Mouse (Mus musculus): ENCODE measurements at regions not wholly inside any gene's neighbourhood (a gene's known extent, or its start where the extent isn't known, plus 50 kb on each side); places are given as distances from the start of the nearest gene placed in this dataset.

DNA sequence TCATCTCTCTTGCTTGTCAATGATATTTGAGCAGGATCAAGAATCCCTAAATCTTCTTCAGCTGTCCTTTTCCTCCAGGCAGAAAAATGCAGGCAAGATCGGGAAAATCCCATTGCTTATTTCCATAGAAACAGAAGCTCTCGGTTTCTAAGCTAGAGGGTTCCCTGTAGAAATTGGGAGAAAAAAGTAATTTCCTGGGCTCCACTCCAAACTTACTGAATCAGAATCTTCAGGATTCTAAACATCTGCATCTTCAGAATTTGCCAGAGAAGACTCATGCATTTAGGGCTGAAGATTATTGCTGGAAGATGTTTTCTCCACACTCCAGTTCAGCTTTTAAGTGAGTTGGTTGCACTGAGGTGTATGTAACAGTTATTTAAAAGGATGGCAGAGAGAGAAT is 187.6 kb upstream of the Hs3st4 start:
- H3K4me2 ChIP-seq = no peak overlapping the region
- no peak overlapping the region for H3K27ac ChIP-seq (ENCODE audit: low read depth, low read length)
- no peak overlapping the region for H3K9ac ChIP-seq (ENCODE audit: low read length)
- WGBS = 89% methylated on average over 2 of the region's 2 CpGs
- ATAC-seq (ENCODE audit: low FRiP score) (no peak), DNase-seq (ENCODE audit: low spot score, missing footprints) (no peak)
- H3K9me3 ChIP-seq (ENCODE audit: control insufficient read depth, low read length) = no peaks in the 10 kb centered on the region
- H3K27me3 ChIP-seq (ENCODE audit: control insufficient read depth, insufficient read depth, low read length) = no peaks in the 10 kb centered on the region
- H3K4me1 ChIP-seq (ENCODE audit: control insufficient read depth, insufficient read depth, low read length) = no peaks in the 10 kb centered on the region
- no peaks in the 10 kb centered on the region for H3K36me3 ChIP-seq (ENCODE audit: control insufficient read depth, insufficient read depth, low read length)
- H3K4me3 ChIP-seq (ENCODE audit: low read depth, low read length) = no peak overlapping the region

DNA sequence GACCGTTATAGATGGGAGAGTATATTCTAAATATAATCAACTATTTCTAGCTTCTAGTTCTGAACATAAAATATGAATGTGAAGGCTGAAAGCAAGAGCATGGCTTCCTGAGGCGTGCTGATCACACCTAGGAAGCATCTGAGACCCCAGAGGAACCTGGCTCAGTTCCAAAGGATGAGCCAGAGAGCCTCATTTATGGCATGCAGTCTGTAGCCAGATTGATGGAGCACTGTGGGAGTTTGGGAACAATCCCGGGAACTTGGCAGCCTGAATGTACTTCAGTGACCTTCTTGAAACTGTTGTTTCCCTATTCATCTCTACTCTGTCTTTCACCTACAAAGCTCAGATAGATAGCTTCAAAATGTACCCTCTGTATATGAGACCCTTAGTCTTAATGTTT is 186.6 kb upstream of the Hs3st4 start:
- no peaks in the 10 kb centered on the region for H3K36me3 ChIP-seq (ENCODE audit: control insufficient read depth, insufficient read depth, low read length)
- no peaks in the 10 kb centered on the region for H3K4me1 ChIP-seq (ENCODE audit: control insufficient read depth, insufficient read depth, low read length)
- DNase-seq (ENCODE audit: low spot score, missing footprints) = no peak
- 81% methylated on average over 3 of the region's 3 CpGs for WGBS
- H3K4me3 ChIP-seq (ENCODE audit: low read depth, low read length) = no peak overlapping the region
- no peaks in the 10 kb centered on the region for H3K27me3 ChIP-seq (ENCODE audit: control insufficient read depth, insufficient read depth, low read length)
- no peak overlapping the region for H3K4me2 ChIP-seq
- H3K27ac ChIP-seq (ENCODE audit: low read depth, low read length) = no peak overlapping the region
- H3K9me3 ChIP-seq (ENCODE audit: control insufficient read depth, low read length) = no peaks in the 10 kb centered on the region
- ATAC-seq (ENCODE audit: low FRiP score) = no peak
- no peak overlapping the region for H3K9ac ChIP-seq (ENCODE audit: low read length)

DNA sequence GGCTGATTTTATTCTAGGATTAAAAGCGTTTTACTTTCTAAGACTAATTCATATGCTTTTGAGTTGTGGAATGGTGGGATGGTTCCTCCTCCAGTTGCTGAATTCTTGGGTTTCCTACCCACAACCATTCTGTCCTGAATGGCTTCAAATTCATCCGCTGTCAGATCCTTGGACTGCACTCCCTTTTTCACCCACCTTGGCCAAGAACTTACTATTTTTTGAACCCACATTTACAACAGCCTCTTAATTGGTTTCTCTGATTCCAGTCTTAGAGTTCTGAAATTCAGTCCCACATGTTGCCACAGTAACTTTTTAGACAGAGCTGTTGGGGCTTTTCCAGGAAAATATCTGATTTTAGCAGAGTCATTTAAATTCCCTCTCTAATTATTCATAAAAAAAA is 177.0 kb upstream of the Hs3st4 start:
- Histone ChIP-seq H3K36me3 (ENCODE audit: control insufficient read depth, insufficient read depth, low read length) (no peaks in the 10 kb centered on the region), H3K9ac (ENCODE audit: low read length) (no peak overlapping the region), H3K4me3 (ENCODE audit: low read depth, low read length) (no peak overlapping the region), H3K9me3 (ENCODE audit: control insufficient read depth, low read length) (no peaks in the 10 kb centered on the region), H3K27ac (ENCODE audit: low read depth, low read length) (no peak overlapping the region), H3K4me2 (no peak overlapping the region), H3K4me1 (ENCODE audit: control insufficient read depth, insufficient read depth, low read length) (no peaks in the 10 kb centered on the region), H3K27me3 (ENCODE audit: control insufficient read depth, insufficient read depth, low read length) (no peaks in the 10 kb centered on the region)
- WGBS = 87% methylated on average over 2 of the region's 2 CpGs
- no peak for ATAC-seq (ENCODE audit: low FRiP score)
- DNase-seq (ENCODE audit: low spot score, missing footprints) = no peak

DNA sequence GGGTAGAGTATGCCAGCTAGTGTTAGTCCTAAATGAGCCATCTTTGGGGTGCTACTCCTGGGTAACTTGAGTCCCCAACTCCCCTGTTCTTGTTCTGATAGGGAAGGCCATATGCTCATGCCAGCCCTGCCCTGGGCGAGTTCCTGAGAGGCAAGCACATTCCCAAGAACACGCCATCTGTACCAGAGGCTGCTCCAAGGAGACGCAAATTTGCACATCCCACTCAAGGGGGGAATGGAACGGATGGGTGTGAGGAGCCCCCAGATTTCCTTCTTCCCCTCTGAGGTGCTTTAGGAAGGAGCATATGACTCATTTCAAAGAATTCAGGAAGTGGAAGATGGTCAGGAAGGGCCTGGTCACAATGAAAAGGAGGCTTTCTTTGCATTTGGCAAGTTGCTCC is 158.7 kb upstream of the Hs3st4 start:
- no peak for ATAC-seq (ENCODE audit: low FRiP score)
- 73% methylated on average over 4 of the region's 4 CpGs for WGBS
- DNase-seq (ENCODE audit: low spot score, missing footprints) = no peak

DNA sequence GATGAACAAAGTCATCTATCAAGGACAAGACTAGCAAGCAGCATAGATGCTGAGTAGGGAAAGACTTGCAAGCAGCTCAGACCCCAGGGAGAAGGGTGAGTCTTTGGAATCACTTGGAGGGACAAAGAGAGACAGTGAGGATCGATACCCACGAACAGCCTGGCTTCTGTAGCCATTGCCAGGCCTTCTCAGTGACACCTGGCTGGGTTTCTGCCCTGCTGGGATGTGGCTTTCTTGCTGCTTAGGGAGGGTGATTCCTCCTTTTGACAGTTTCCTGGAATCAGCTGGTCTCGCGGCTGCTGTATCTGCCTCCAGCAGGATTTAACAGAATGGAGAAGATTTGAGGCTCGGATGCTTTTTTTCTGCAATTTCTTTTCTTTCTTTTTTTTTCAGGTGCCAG is 156.3 kb upstream of the Hs3st4 start:
- Histone ChIP-seq H3K9ac (ENCODE audit: low read length) (no peak overlapping the region), H3K36me3 (ENCODE audit: control insufficient read depth, insufficient read depth, low read length) (no peaks in the 10 kb centered on the region), H3K4me3 (ENCODE audit: low read depth, low read length) (no peak overlapping the region), H3K4me1 (ENCODE audit: control insufficient read depth, insufficient read depth, low read length) (no peaks in the 10 kb centered on the region), H3K4me2 (no peak overlapping the region), H3K27ac (ENCODE audit: low read depth, low read length) (no peak overlapping the region), H3K27me3 (ENCODE audit: control insufficient read depth, insufficient read depth, low read length) (no peaks in the 10 kb centered on the region), H3K9me3 (ENCODE audit: control insufficient read depth, low read length) (no peaks in the 10 kb centered on the region)
- DNase-seq (ENCODE audit: low spot score, missing footprints) = no peak
- 84% methylated on average over 5 of the region's 5 CpGs for WGBS
- ATAC-seq (ENCODE audit: low FRiP score) = no peak

More for the DNA sequence above, 158.7 kb upstream of the Hs3st4 start:
- Histone ChIP-seq H3K27me3 (ENCODE audit: control insufficient read depth, insufficient read depth, low read length) (no peaks in the 10 kb centered on the region), H3K4me2 (no peak overlapping the region), H3K4me1 (ENCODE audit: control insufficient read depth, insufficient read depth, low read length) (no peaks in the 10 kb centered on the region), H3K27ac (ENCODE audit: low read depth, low read length) (no peak overlapping the region), H3K36me3 (ENCODE audit: control insufficient read depth, insufficient read depth, low read length) (no peaks in the 10 kb centered on the region), H3K9me3 (ENCODE audit: control insufficient read depth, low read length) (no peaks in the 10 kb centered on the region), H3K9ac (ENCODE audit: low read length) (no peak overlapping the region), H3K4me3 (ENCODE audit: low read depth, low read length) (no peak overlapping the region)

DNA sequence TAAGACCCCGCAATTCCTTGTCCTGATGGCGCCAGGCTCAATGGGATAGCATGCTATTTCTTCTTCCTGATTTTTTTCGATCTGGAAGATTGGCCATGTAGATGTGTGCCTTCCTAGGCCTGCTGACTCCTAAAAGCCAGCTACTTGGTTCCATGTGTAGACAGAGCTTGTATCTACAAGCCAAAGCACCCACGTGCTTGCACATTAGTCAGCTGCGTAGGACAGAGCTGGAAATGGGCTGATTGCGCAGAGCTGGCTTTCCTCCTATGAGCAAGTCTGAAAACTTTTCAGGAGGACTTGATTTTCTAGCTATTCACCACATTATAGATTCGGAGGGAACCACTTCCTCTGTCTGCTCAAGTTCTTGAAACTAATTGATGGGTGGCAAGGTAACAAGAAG is 140.1 kb upstream of the Hs3st4 start:
- H3K4me3 ChIP-seq (ENCODE audit: low read depth, low read length) = no peak overlapping the region
- DNase-seq (ENCODE audit: low spot score, missing footprints) (no peak), ATAC-seq (ENCODE audit: low FRiP score) (no peak)
- 91% methylated on average over 7 of the region's 7 CpGs for WGBS
- no peaks in the 10 kb centered on the region for H3K27me3 ChIP-seq (ENCODE audit: control insufficient read depth, insufficient read depth, low read length)
- no peak overlapping the region for H3K27ac ChIP-seq (ENCODE audit: low read depth, low read length)
- no peak overlapping the region for H3K4me2 ChIP-seq
- no peaks in the 10 kb centered on the region for H3K36me3 ChIP-seq (ENCODE audit: control insufficient read depth, insufficient read depth, low read length)
- H3K9ac ChIP-seq (ENCODE audit: low read length) = no peak overlapping the region
- H3K4me1 ChIP-seq (ENCODE audit: control insufficient read depth, insufficient read depth, low read length) = no peaks in the 10 kb centered on the region
- H3K9me3 ChIP-seq (ENCODE audit: control insufficient read depth, low read length) = no peaks in the 10 kb centered on the region

DNA sequence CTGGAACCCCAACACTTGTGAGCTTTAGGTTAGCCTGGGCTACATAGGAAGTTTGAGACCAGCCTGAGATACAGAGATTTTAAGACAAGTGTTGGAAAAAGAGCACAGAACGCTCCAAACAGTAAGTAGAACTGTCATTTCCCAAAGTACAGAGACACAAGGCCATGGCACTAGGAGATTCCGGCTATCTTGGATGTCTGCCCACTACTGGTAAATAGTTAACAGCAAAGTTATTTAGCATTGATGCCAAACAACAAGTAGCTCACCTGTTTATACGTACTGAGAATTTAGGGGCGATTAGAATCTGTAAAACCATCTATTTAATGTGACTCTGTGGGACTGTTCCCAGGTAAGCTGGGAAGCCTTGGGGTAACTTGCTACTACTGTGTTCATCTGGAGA is 135.6 kb upstream of the Hs3st4 start:
- Histone ChIP-seq H3K27ac (ENCODE audit: low read depth, low read length) (no peak overlapping the region), H3K9me3 (ENCODE audit: control insufficient read depth, low read length) (no peaks in the 10 kb centered on the region), H3K4me3 (ENCODE audit: low read depth, low read length) (no peak overlapping the region), H3K36me3 (ENCODE audit: control insufficient read depth, insufficient read depth, low read length) (no peaks in the 10 kb centered on the region), H3K4me2 (no peak overlapping the region), H3K27me3 (ENCODE audit: control insufficient read depth, insufficient read depth, low read length) (no peaks in the 10 kb centered on the region), H3K9ac (ENCODE audit: low read length) (no peak overlapping the region), H3K4me1 (ENCODE audit: control insufficient read depth, insufficient read depth, low read length) (no peaks in the 10 kb centered on the region)
- DNase-seq (ENCODE audit: low spot score, missing footprints) = no peak
- WGBS = 90% methylated on average over 4 of the region's 4 CpGs
- ATAC-seq (ENCODE audit: low FRiP score) = no peak

DNA sequence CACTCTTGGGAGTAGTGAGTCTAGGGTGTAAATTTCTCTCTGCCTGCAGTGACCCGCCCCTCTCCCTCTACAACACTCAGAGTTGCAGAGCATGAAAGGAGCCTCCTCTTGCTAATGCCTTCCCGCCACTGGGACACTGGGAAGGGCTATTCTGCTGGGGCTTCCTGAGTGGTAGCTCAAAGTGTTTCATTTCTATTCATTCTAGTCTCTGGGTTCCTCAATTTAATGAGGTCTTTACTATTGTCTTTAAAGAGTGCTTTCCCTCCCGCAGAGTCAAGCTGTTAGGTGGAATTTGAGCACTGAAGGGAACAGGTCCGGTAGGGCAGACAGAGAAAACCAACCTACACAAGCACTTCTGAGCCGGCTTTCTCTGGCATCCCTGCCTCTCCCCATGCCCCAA is 134.0 kb upstream of the Hs3st4 start:
- no peaks in the 10 kb centered on the region for H3K9me3 ChIP-seq (ENCODE audit: control insufficient read depth, low read length)
- DNase-seq (ENCODE audit: low spot score, missing footprints) (no peak), ATAC-seq (ENCODE audit: low FRiP score) (no peak)
- H3K36me3 ChIP-seq (ENCODE audit: control insufficient read depth, insufficient read depth, low read length) = no peaks in the 10 kb centered on the region
- no peak overlapping the region for H3K4me2 ChIP-seq
- H3K9ac ChIP-seq (ENCODE audit: low read length) = no peak overlapping the region
- no peaks in the 10 kb centered on the region for H3K4me1 ChIP-seq (ENCODE audit: control insufficient read depth, insufficient read depth, low read length)
- H3K4me3 ChIP-seq (ENCODE audit: low read depth, low read length) = no peak overlapping the region
- H3K27ac ChIP-seq (ENCODE audit: low read depth, low read length) = no peak overlapping the region
- H3K27me3 ChIP-seq (ENCODE audit: control insufficient read depth, insufficient read depth, low read length) = no peaks in the 10 kb centered on the region
- 24% methylated on average over 5 of the region's 5 CpGs for WGBS

DNA sequence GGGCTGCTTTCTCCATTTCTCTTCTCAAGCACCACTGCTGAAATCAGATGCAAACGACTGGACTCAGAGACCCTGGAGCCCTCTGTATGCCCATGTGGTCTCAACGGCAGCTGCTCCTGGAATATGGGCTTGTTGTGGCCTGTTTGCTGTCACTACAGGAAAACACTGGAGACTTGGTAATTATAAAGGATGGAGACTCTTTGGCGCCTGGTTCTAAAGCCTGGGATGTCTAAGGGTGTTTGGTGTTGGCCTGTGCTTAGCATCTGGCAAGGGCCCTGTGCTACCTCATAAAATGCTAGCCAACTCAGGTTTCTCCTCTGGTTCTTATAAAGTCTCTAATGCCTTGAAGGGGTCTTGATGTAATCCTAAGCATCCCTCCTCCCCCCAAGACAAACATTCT is 133.4 kb upstream of the Hs3st4 start:
- DNase-seq (ENCODE audit: low spot score, missing footprints) = no peak
- H3K36me3 ChIP-seq (ENCODE audit: control insufficient read depth, insufficient read depth, low read length) = no peaks in the 10 kb centered on the region
- no peak overlapping the region for H3K9ac ChIP-seq (ENCODE audit: low read length)
- H3K4me3 ChIP-seq (ENCODE audit: low read depth, low read length) = no peak overlapping the region
- no peaks in the 10 kb centered on the region for H3K9me3 ChIP-seq (ENCODE audit: control insufficient read depth, low read length)
- no peak overlapping the region for H3K27ac ChIP-seq (ENCODE audit: low read depth, low read length)
- H3K27me3 ChIP-seq (ENCODE audit: control insufficient read depth, insufficient read depth, low read length) = no peaks in the 10 kb centered on the region
- 70% methylated on average over 3 of the region's 3 CpGs for WGBS
- H3K4me2 ChIP-seq = no peak overlapping the region
- H3K4me1 ChIP-seq (ENCODE audit: control insufficient read depth, insufficient read depth, low read length) = no peaks in the 10 kb centered on the region
- ATAC-seq (ENCODE audit: low FRiP score) = no peak

All from midbrain, embryonic 11.5 days (tissue).